Mouse (Mus musculus) gastrocnemius, postnatal 25 days (tissue): ENCODE measurements around the gene Slc18b1. TPM values are rescaled to one million over a fixed set of nuclear protein-coding genes. Genes with fewer than 3 reads are reported as not detected.

Source experiments
- DNase-seq: peaks from one replicate; pipeline ENCODE4 v3.0.0; 2022
- total RNA-seq, 2 experiments: library from RNA; stranded (reverse); gene quantifications; 1 replicate in 1 of 2; 2 replicates in 1 of 2; pipeline ENCODE4 v1.2.3; 2021

Gene Slc18b1
- total RNA-seq, 2 experiments from 2014 or later: 7.0 to 7.3 TPM

- no peak for DNase-seq
Observed at GRCm38 (mm10) chr10:23806201-23806600, 9.4 kb downstream of the Slc18b1 start.

- no peak for DNase-seq
Observed at GRCm38 (mm10) chr10:23811635-23812437, 15.1 kb downstream of the Slc18b1 start.

- DNase-seq: no peak
Observed at GRCm38 (mm10) chr10:23812438-23812759, 15.6 kb downstream of the Slc18b1 start.

- DNase-seq: no peak
Observed at GRCm38 (mm10) chr10:23812852-23813766, 16.3 kb downstream of the Slc18b1 start.

- peak; percentile 13 for DNase-seq
Observed at GRCm38 (mm10) chr10:23815168-23815567, 18.4 kb downstream of the Slc18b1 start.

GRCm38 (mm10) chr10:23816241-23816640, 19.5 kb downstream of the Slc18b1 start:
- no peak for DNase-seq

- DNase-seq: no peak
Observed at GRCm38 (mm10) chr10:23826516-23826915, 29.7 kb downstream of the Slc18b1 start.

- DNase-seq: no peak
Observed at GRCm38 (mm10) chr10:23836003-23836964, 39.5 kb downstream of the Slc18b1 start.

- no peak for DNase-seq
Observed at GRCm38 (mm10) chr10:23837115-23837514, 40.3 kb downstream of the Slc18b1 start.

- DNase-seq: no peak
Observed at GRCm38 (mm10) chr10:23838910-23839309, 42.1 kb downstream of the Slc18b1 start.

- DNase-seq: no peak
Observed at GRCm38 (mm10) chr10:23839368-23839767, 42.6 kb downstream of the Slc18b1 start.

GRCm38 (mm10) chr10:23840496-23840895, 43.7 kb downstream of the Slc18b1 start:
- no peak for DNase-seq

GRCm38 (mm10) chr10:23851228-23851912, 54.6 kb downstream of the Slc18b1 start, which contains the start of gene Vnn3:
TSS of gene Vnn3 (plus strand) at chr10:23851462.
- no peak for DNase-seq

- no peak for DNase-seq
Observed at GRCm38 (mm10) chr10:23852096-23852495, 55.3 kb downstream of the Slc18b1 start.

- no peak for DNase-seq
Observed at GRCm38 (mm10) chr10:23864362-23865312, 67.9 kb downstream of the Slc18b1 start.

Other genes starting within 250 kb of the Slc18b1 start
- 100 to 1,000 TPM; 184 to 187 TPM for gene Rps12, start 9.7 kb upstream of the Slc18b1 start, total RNA-seq
- gene Vnn3, start 54.5 kb downstream of the Slc18b1 start, total RNA-seq: under 1 TPM in 1 of 2 experiments, not detected in 1; 0.56 TPM
- under 1 TPM in 1 of 2 experiments, not detected in 1; 0.78 TPM for gene Vnn1, start 97.7 kb downstream of the Slc18b1 start, total RNA-seq
- not detected for gene Taar1, start 123.4 kb downstream of the Slc18b1 start, total RNA-seq
- not detected for gene Taar2, start 141.6 kb downstream of the Slc18b1 start, total RNA-seq
- gene Taar3, start 152.6 kb downstream of the Slc18b1 start, total RNA-seq: not detected
- gene Taar4, start 163.5 kb downstream of the Slc18b1 start, total RNA-seq: not detected
- not detected for gene Taar5, start 173.7 kb downstream of the Slc18b1 start, total RNA-seq
- gene Taar6, start 188.7 kb downstream of the Slc18b1 start, total RNA-seq: not detected
- gene Taar7a, start 196.5 kb downstream of the Slc18b1 start, total RNA-seq: not detected
- gene Taar7b, start 203.0 kb downstream of the Slc18b1 start, total RNA-seq: not detected
- not detected for gene Taar7d, start 230.2 kb downstream of the Slc18b1 start, total RNA-seq
- not detected for gene Taar7e, start 240.6 kb downstream of the Slc18b1 start, total RNA-seq